Mouse (Mus musculus) neural tube, embryonic 14.5 days (tissue): ENCODE measurements around the gene Osbpl8. TPM values are rescaled to one million over a fixed set of nuclear protein-coding genes. Genes with fewer than 3 reads are reported as not detected.

ENCODE experiments used
- ATAC-seq: fragments of 200-750 bp; cut with Nextera tagmentation; 2 replicates; pipeline ENCODE4 v1.8.0; 2017; ENCODE audit warnings: low read depth, mild to moderate bottlenecking, moderate TSS enrichment, moderate library complexity
- H3K27ac ChIP-seq: fragments of 300-500 bp; sonication (generic); 2 replicates; pipeline ENCODE4 v1.5.1; 2014; ENCODE audit warnings: low read depth, mild to moderate bottlenecking, control low read depth, low read length, moderate library complexity, mixed read lengths
- H3K27me3 ChIP-seq: fragments of 300-500 bp; sonication (generic); 2 replicates; pipeline ENCODE4 v1.6.1; 2014; ENCODE audit warnings: low read length; ENCODE audit not compliant: control insufficient read depth, insufficient read depth
- H3K36me3 ChIP-seq: fragments of 300-500 bp; sonication (generic); 2 replicates; pipeline ENCODE4 v1.6.1; 2014; ENCODE audit warnings: low read length, mixed read lengths; ENCODE audit not compliant: control insufficient read depth, insufficient read depth
- H3K4me1 ChIP-seq: fragments of 300-500 bp; sonication (generic); 2 replicates; pipeline ENCODE4 v1.6.1; 2014; ENCODE audit warnings: low read length; ENCODE audit not compliant: control insufficient read depth, insufficient read depth
- H3K4me2 ChIP-seq: fragments of 300-500 bp; sonication (generic); 2 replicates; pipeline ENCODE4 v1.6.1; 2014; ENCODE audit warnings: mild to moderate bottlenecking, low read depth, low read length, control low read depth
- H3K4me3 ChIP-seq: fragments of 300-500 bp; sonication (generic); 2 replicates; pipeline ENCODE4 v1.5.1; 2014; ENCODE audit warnings: low read depth, low read length, control low read depth, mixed read lengths
- H3K9ac ChIP-seq: fragments of 300-500 bp; sonication (generic); replicated peaks from 2 replicates; pipeline ENCODE4 v1.6.1; 2014; ENCODE audit warnings: low read depth, mild to moderate bottlenecking, control low read depth, low read length, mixed read lengths
- H3K9me3 ChIP-seq: fragments of 300-500 bp; sonication (generic); 2 replicates; pipeline ENCODE4 v1.6.1; 2016; ENCODE audit warnings: low read length; ENCODE audit not compliant: control insufficient read depth
- WGBS: fragments of 180-500 bp; shearing (Covaris S2); extraction: QIAGEN DNeasy Blood & Tissue Kit; methylation state at CpG from one replicate; pipeline ENCODE4 v1.1.7; 2014; 5-methylcytosine and 5-hydroxymethylcytosine counted together
- polyA plus RNA-seq: library from polyadenylated mRNA; unstranded; fragments of >200 nt; fragmentation: Nextera tagmentation; extraction: Ambion mirVana; gene quantifications from 2 replicates; pipeline ENCODE4 v1.2.1, GENCODE M21; 2014

The Osbpl8 gene
- polyA plus RNA-seq, 1 experiment from 2014 or later: 24.0 TPM

DNA sequence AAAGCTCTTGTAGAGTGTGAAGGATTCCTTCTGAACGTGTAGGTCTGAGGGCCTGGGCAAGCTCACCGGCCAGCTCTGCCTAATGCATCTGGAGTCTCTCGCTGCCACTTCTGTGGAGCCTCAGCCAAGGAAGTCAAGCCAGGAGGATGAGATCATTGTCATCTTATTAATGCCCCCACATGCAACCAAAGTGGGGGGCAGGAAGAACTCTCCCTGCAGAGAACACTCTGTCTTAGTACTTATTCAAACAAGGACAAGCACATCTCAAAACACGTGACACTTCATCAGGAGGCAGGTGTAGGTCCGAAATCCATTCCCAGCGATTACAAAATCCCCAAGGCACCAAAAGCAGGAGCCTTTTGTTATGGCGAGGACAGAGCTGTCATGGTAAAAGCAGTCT lies 177.2 kb downstream of the Osbpl8 start:
- Histone ChIP-seq H3K4me2 (no peak overlapping the region), H3K4me1 (no peaks in the 10 kb centered on the region), H3K27ac (no peak overlapping the region), H3K36me3 (no peaks in the 10 kb centered on the region), H3K27me3 (no peaks in the 10 kb centered on the region), H3K9ac (no peak overlapping the region), H3K9me3 (no peaks in the 10 kb centered on the region), H3K4me3 (no peak overlapping the region)
- no peak for ATAC-seq
- WGBS: 92% methylated on average over 7 of the region's 7 CpGs

DNA sequence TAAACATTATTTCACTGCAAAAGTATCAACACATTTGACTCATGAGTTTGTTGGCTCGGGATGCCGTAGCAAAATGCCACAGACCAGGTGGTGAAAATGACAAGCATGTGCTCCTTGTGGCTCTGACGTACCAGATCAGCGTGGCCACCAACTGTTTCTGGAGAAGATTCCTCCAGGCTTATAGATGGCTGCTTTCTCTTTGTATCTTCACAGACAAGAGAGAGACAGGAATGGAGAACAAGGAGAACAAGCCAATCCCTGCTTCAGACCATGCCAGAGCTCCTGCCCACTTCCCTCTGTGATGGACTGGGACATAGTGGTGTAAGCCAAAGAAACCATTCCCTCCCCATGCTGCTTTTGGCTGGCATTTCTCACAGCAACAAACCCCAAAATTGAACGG lies 179.0 kb downstream of the Osbpl8 start:
- H3K9me3 ChIP-seq: no peaks in the 10 kb centered on the region
- no peak overlapping the region for H3K9ac ChIP-seq
- WGBS: 92% methylated on average over 5 of the region's 5 CpGs
- no peaks in the 10 kb centered on the region for H3K4me1 ChIP-seq
- ATAC-seq: no peak
- no peak overlapping the region for H3K27ac ChIP-seq
- no peak overlapping the region for H3K4me2 ChIP-seq
- H3K36me3 ChIP-seq: no peaks in the 10 kb centered on the region
- no peak overlapping the region for H3K4me3 ChIP-seq
- H3K27me3 ChIP-seq: no peaks in the 10 kb centered on the region

Other genes with a start within 250 kb of the Osbpl8 start
- 137 and 169 TPM in 2 replicates for gene Csrp2, start 245.0 kb upstream of the Osbpl8 start, polyA plus RNA-seq
- gene Zdhhc17, start 154.6 kb upstream of the Osbpl8 start, polyA plus RNA-seq: 74.1 and 90.4 TPM in 2 replicates
- 6.3 and 6.8 TPM in 2 replicates for gene Bbs10, start 133.9 kb downstream of the Osbpl8 start, polyA plus RNA-seq